Mouse (Mus musculus) kidney, adult 18-20 months (tissue): ENCODE results near the gene Gm17783.
"Not testable (repeated sequence)": the region's sequence is repeated elsewhere in the genome, so short reads cannot be mapped to it uniquely, and the experiment has no call there.

ENCODE experiments used
- DNase-seq: peaks from one replicate; pipeline ENCODE4 v3.0.0; 2021

Gene Gm17783

GRCm38 (mm10) chr16:45531950-45532349 is at the start of gene Gm17783:
Gm17783 (minus strand) TSS chr16:45532050.
- DNase-seq, result no peak

GRCm38 (mm10) chr16:45579883-45580282 is 48.0 kb upstream of the Gm17783 start:
- no peak for DNase-seq

- DNase-seq, result no peak
Observed at GRCm38 (mm10) chr16:45572307-45572706, 40.5 kb upstream of the Gm17783 start.

GRCm38 (mm10) chr16:45561747-45562146 is 29.9 kb upstream of the Gm17783 start:
- DNase-seq, result no peak

GRCm38 (mm10) chr16:45551579-45551978 is 19.7 kb upstream of the Gm17783 start:
- no peak for DNase-seq

- DNase-seq, result no peak
Observed at GRCm38 (mm10) chr16:45547982-45548381, 16.1 kb upstream of the Gm17783 start.

GRCm38 (mm10) chr16:45544341-45544740 is 12.5 kb upstream of the Gm17783 start:
- DNase-seq, result no peak

- no peak for DNase-seq
Observed at GRCm38 (mm10) chr16:45542108-45542507, 10.3 kb upstream of the Gm17783 start.

GRCm38 (mm10) chr16:45538342-45538741 is 6.5 kb upstream of the Gm17783 start:
- DNase-seq, result not testable (repeated sequence)

GRCm38 (mm10) chr16:45535009-45535408 is 3.2 kb upstream of the Gm17783 start, which contains the start of gene Slc9c1:
Slc9c1 (plus strand) TSS chr16:45535309.
- DNase-seq, result no peak

- no peak for DNase-seq
Observed at GRCm38 (mm10) chr16:45525551-45525950, 6.3 kb downstream of the Gm17783 start.

- DNase-seq, result no peak
Observed at GRCm38 (mm10) chr16:45495326-45495725, 36.5 kb downstream of the Gm17783 start.

- DNase-seq, result no peak
Observed at GRCm38 (mm10) chr16:45492927-45493326, 38.9 kb downstream of the Gm17783 start, which contains the start of gene Gm609. Gm609 (minus strand) TSS chr16:45492969.

GRCm38 (mm10) chr16:45476991-45477390 is 54.9 kb downstream of the Gm17783 start:
- no peak for DNase-seq

- DNase-seq, result peak; percentile 24
Observed at GRCm38 (mm10) chr16:45471836-45472235, 60.0 kb downstream of the Gm17783 start.
